Mouse (Mus musculus) stomach, embryonic 16.5 days (tissue): ENCODE measurements at regions not wholly inside any gene's neighbourhood (a gene's known extent, or its start where the extent isn't known, plus 50 kb on each side); places are given as distances from the start of the nearest gene placed in this dataset.

Experiments
- ATAC-seq: fragments of 200-750 bp; cut with Nextera tagmentation; 2 replicates; pipeline ENCODE4 v1.8.0; 2017; ENCODE audit warnings: moderate number of reproducible peaks, moderate TSS enrichment; ENCODE audit not compliant: insufficient read depth, low FRiP score
- H3K27ac ChIP-seq: fragments of 300-500 bp; sonication (generic); 2 replicates; pipeline ENCODE4 v1.5.1; 2014; ENCODE audit warnings: low read length
- H3K27me3 ChIP-seq: fragments of 300-500 bp; sonication (generic); 2 replicates; pipeline ENCODE4 v1.6.1; 2014; ENCODE audit warnings: low read length, control low read depth, mixed read lengths; ENCODE audit not compliant: control insufficient read depth, insufficient read depth
- H3K36me3 ChIP-seq: fragments of 300-500 bp; sonication (generic); 2 replicates; pipeline ENCODE4 v1.6.1; 2014; ENCODE audit warnings: low read length; ENCODE audit not compliant: control insufficient read depth, insufficient read depth
- H3K4me1 ChIP-seq: fragments of 300-500 bp; sonication (generic); 2 replicates; pipeline ENCODE4 v1.6.1; 2014; ENCODE audit warnings: low read length, control low read depth, mixed read lengths; ENCODE audit not compliant: control insufficient read depth, insufficient read depth
- H3K4me2 ChIP-seq: fragments of 300-500 bp; sonication (generic); 2 replicates; pipeline ENCODE4 v1.6.1; 2014; ENCODE audit warnings: low read depth, low read length, mixed read lengths
- H3K4me3 ChIP-seq: fragments of 300-500 bp; sonication (generic); replicated peaks from 2 replicates; pipeline ENCODE4 v1.5.1; 2014; ENCODE audit warnings: mild to moderate bottlenecking, low read length
- H3K9ac ChIP-seq: fragments of 300-500 bp; sonication (generic); 2 replicates; pipeline ENCODE4 v1.6.1; 2014; ENCODE audit warnings: low read length
- H3K9me3 ChIP-seq: fragments of 300-500 bp; sonication (generic); replicated peaks from 2 replicates; pipeline ENCODE4 v1.6.1; 2016; ENCODE audit warnings: low read length, control low read depth; ENCODE audit not compliant: control insufficient read depth
- WGBS: fragments of 180-500 bp; shearing (Covaris S2); extraction: QIAGEN DNeasy Blood & Tissue Kit; methylation state at CpG from one replicate; pipeline ENCODE4 v1.1.7; 2014; 5-methylcytosine and 5-hydroxymethylcytosine counted together

DNA sequence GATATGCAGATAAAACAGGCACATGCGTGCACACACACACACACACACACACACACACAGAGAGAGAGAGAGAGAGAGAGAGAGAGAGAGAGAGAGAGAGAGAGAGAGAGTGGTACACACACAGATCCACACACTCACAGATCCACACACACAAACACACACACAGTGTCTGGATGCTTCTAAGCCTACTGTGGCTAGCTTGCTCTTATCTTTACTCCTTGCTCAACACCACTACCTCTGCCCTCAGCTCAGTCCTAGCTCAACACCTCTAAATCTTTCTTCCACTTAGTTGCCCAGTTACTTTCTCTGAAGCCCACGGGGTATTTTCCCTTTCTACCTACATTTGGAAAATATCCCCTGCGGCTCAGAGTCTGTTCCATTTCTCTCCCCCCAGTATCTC, 555.9 kb upstream of the Klhl1 start:
- H3K36me3 ChIP-seq, result no peaks in the 10 kb centered on the region
- no peak for ATAC-seq
- H3K9ac ChIP-seq, result no peak overlapping the region
- H3K4me3 ChIP-seq, result no peak overlapping the region
- WGBS, result 76% methylated on average over 3 of the region's 3 CpGs
- no peaks in the 10 kb centered on the region for H3K4me1 ChIP-seq
- H3K27ac ChIP-seq, result no peak overlapping the region
- no peaks in the 10 kb centered on the region for H3K9me3 ChIP-seq
- H3K4me2 ChIP-seq, result no peak overlapping the region
- no peaks in the 10 kb centered on the region for H3K27me3 ChIP-seq

DNA sequence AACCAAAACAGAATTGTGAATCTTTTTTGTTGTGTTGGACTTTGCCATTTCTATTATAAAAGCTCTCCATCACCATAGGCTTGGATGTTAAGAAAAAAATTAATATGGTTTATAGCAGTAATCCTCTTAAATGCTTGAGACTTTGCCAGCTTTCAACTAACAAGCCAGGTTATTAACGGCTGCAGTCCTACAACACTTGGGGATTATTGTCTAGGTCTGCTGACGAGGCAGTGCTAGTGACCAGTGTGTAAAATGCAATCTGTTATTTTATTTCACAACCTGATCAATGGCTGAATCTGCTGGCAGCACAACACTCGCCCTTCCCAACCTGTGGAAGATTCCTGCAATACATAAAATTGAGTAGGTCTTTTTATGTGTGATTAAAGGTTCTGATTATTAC, 549.9 kb upstream of the Klhl1 start:
- H3K9me3 ChIP-seq, result no peaks in the 10 kb centered on the region
- no peak overlapping the region for H3K27ac ChIP-seq
- no peak overlapping the region for H3K9ac ChIP-seq
- no peaks in the 10 kb centered on the region for H3K4me1 ChIP-seq
- WGBS, result 44% methylated on average over 3 of the region's 3 CpGs
- no peak overlapping the region for H3K4me2 ChIP-seq
- ATAC-seq, result no peak
- H3K36me3 ChIP-seq, result no peaks in the 10 kb centered on the region
- H3K4me3 ChIP-seq, result no peak overlapping the region
- no peaks in the 10 kb centered on the region for H3K27me3 ChIP-seq

DNA sequence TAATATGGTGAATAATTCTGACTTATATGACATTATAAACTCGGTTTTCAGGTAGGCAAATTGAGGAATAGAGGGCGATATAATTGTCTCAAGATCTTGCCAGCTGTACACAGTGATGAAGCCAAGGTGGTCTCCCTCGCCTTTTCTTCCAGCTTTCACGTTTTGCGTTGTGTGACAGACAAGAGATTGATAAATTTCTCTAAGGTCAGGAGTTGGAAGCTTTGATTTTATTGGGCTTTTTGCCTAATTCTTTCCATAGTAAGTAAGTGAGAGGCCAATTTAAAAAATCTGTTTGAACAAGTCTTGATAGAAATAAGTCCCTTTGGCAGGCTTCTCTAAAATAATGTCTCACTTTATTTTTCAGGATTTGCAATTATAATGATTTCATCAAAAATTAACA, 549.4 kb upstream of the Klhl1 start:
- H3K9ac ChIP-seq, result no peak overlapping the region
- WGBS, result 58% methylated on average over 5 of the region's 5 CpGs
- no peak overlapping the region for H3K4me3 ChIP-seq
- H3K27me3 ChIP-seq, result no peaks in the 10 kb centered on the region
- no peak for ATAC-seq
- H3K27ac ChIP-seq, result no peak overlapping the region
- H3K4me1 ChIP-seq, result no peaks in the 10 kb centered on the region
- H3K36me3 ChIP-seq, result no peaks in the 10 kb centered on the region
- H3K4me2 ChIP-seq, result no peak overlapping the region
- H3K9me3 ChIP-seq, result no peaks in the 10 kb centered on the region

DNA sequence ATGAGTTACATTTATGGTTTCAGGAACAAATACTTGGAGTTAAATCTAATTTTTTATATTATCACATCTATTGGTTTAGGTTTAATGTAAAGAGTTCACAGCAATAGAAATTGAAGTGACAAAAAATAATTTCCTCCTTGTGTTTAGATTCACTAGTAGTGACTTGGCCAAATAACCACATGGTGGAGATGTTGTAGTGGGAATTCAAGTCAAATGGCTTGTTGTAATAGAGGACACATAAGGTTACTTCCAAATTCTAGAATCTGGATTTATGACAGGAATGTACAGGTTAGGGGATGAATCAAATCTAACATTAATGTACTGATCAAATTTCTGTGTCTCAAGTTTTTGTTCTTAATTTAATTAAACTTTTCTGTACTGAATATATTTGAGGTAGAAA, 526.4 kb upstream of the Klhl1 start:
- ATAC-seq, result no peak
- Histone ChIP-seq H3K4me1 (no peaks in the 10 kb centered on the region), H3K4me3 (no peak overlapping the region), H3K9me3 (no peaks in the 10 kb centered on the region), H3K27ac (no peak overlapping the region), H3K9ac (no peak overlapping the region), H3K36me3 (no peaks in the 10 kb centered on the region), H3K4me2 (no peak overlapping the region), H3K27me3 (no peaks in the 10 kb centered on the region)

DNA sequence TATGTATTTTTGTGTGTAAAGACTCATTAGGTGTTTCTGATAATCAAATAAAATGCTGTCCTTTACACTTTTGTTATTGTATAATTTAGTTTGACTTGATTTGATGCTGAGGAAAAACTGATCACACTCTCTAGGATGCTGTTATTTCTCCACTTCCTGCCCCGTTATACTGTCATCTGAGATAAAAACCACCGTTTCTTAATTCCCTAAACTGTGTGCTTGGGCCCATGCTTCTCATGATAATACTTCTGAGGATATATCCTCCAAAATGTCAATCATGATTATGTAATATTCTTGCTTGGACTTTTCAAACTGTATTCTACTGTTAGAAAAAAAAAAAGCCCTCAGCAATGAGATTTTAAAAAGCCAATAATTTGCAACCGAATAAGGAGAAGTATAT, 520.9 kb upstream of the Klhl1 start:
- Histone ChIP-seq H3K27me3 (no peaks in the 10 kb centered on the region), H3K9ac (no peak overlapping the region), H3K4me1 (no peaks in the 10 kb centered on the region), H3K36me3 (no peaks in the 10 kb centered on the region), H3K4me2 (no peak overlapping the region), H3K27ac (no peak overlapping the region), H3K4me3 (no peak overlapping the region), H3K9me3 (no peaks in the 10 kb centered on the region)
- 71% methylated on average over 3 of the region's 3 CpGs for WGBS
- no peak for ATAC-seq

DNA sequence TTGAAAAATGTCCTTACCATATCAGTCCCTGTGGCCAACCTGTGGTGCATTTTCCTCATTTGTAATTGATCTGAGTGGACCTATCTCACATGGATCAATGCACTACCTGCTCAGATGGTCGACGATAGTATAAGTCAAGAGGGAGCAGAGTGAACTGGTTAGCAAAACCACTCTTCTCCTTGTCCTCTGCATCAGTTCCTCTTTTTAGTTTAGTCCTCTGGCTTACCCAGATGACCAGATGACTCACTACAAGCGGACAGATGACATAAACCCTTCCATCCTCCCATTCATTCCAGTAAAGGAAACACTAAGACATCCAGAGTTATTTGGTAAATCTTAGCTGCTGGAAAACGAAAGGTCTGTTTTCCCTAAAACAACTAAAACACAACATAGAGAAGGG, 509.6 kb upstream of the Klhl1 start:
- Histone ChIP-seq H3K27ac (no peak overlapping the region), H3K4me3 (no peak overlapping the region), H3K36me3 (no peaks in the 10 kb centered on the region), H3K27me3 (no peaks in the 10 kb centered on the region), H3K9ac (no peak overlapping the region), H3K4me1 (no peaks in the 10 kb centered on the region), H3K9me3 (no peaks in the 10 kb centered on the region), H3K4me2 (no peak overlapping the region)
- no peak for ATAC-seq
- 71% methylated on average over 4 of the region's 4 CpGs for WGBS

DNA sequence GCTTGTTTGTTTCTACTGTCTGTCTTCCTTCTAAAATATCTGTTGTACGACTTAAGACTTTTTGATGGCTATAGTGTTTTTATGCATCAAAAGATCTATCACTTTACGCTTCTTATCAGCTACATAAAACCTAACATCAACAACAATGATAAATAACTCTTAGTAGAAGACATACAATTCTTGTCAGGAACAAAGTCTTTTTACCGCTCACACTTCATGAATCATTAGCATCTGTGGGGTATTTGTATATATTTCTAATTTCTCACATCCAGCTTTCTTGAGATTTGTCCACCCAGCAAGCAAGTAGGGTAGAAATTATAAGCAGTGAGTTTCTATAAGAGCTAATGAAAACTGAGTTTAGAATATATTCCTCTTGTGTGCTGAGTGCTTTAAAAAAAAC, 487.4 kb upstream of the Klhl1 start:
- WGBS, result 69% methylated on average over 3 of the region's 3 CpGs
- no peak overlapping the region for H3K9ac ChIP-seq
- no peaks in the 10 kb centered on the region for H3K36me3 ChIP-seq
- no peak overlapping the region for H3K4me3 ChIP-seq
- H3K27ac ChIP-seq, result no peak overlapping the region
- no peaks in the 10 kb centered on the region for H3K27me3 ChIP-seq
- no peak overlapping the region for H3K4me2 ChIP-seq
- H3K4me1 ChIP-seq, result no peaks in the 10 kb centered on the region
- H3K9me3 ChIP-seq, result no peaks in the 10 kb centered on the region
- ATAC-seq, result no peak

DNA sequence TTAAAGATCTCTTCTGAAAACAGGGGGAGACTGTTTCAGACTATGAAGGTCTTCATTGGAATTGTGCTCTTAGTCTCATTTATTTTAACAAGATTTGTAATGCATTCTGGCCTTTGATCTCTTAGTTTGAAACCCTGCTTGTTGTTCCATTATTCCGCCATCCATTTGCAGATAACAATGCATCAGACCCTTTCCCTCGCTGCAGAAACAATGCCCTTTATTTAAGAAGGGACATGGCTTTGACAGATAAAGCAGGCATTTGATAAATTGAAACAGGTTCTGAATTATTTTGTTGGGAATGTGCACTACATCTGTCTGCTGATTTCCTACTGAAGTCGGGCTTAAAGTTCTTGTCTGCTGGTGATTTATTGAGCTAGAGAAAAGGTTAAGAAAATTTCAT, 476.2 kb upstream of the Klhl1 start:
- Histone ChIP-seq H3K4me3 (no peak overlapping the region), H3K9me3 (no peaks in the 10 kb centered on the region), H3K27me3 (no peaks in the 10 kb centered on the region), H3K27ac (no peak overlapping the region), H3K4me2 (no peak overlapping the region), H3K36me3 (no peaks in the 10 kb centered on the region), H3K4me1 (no peaks in the 10 kb centered on the region), H3K9ac (no peak overlapping the region)
- no peak for ATAC-seq
- WGBS, result 28% methylated on average over 3 of the region's 3 CpGs

DNA sequence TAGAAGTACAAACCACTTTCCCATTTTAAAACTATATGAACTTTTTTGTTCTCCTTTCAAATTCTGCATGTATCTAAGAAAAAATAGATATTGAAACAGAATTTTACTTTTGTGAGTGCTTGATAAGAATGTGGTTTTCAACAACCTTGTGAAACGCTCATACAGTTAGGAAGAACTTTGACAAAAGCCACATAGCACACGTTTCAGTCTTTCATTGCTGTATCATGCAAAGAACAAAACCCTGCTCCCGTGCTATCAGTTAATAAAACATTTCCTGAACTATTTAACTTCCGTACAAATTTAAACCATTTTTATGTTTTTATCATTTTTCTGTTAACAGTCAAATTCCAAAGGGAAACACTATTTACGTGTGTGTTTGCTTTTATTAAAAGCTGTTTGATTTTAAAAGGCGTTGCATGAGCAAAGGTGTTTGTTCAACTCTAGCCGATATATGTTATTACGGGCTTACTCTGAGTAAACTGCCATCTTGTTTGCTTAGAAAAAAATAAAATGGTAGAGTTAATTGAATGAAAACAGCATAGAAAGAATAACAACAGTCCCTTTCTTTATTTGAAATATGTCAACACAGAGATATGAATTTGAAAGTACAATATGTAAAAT, 471.8 kb upstream of the Klhl1 start:
- Histone ChIP-seq H3K9ac (no peak overlapping the region), H3K4me3 (no peak overlapping the region), H3K9me3 (no peaks in the 10 kb centered on the region), H3K36me3 (no peaks in the 10 kb centered on the region), H3K4me2 (no peak overlapping the region), H3K27ac (no peak overlapping the region), H3K27me3 (no peaks in the 10 kb centered on the region), H3K4me1 (no peaks in the 10 kb centered on the region)
- ATAC-seq, result peak; percentile 71; the same call in 1 of the 2 replicates
- WGBS, result 54% methylated on average over 8 of the region's 8 CpGs

DNA sequence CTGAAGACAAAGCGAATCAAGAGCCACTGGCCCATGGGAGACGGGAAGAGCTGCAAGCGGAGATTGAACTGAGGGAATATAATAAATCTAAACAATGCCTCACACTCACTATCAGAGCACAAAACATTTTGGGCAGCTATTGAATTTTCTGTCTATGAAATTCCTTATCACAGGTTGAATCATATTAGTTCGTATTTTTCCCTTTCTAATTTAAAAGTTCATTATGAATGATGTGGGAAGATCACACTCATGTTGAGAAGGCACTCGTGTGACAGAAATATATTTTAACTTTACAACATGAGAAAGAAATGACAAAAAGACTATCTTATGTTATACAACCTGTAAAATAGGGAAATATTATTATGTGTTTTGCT, 444.2 kb upstream of the Klhl1 start:
- Histone ChIP-seq H3K36me3 (no peaks in the 10 kb centered on the region), H3K4me3 (no peak overlapping the region), H3K27ac (no peak overlapping the region), H3K9me3 (no peaks in the 10 kb centered on the region), H3K4me2 (no peak overlapping the region), H3K9ac (no peak overlapping the region), H3K27me3 (no peaks in the 10 kb centered on the region), H3K4me1 (no peaks in the 10 kb centered on the region)
- no peak for ATAC-seq
- 70% methylated on average over 5 of the region's 5 CpGs for WGBS
